ENCODE assay signal across 8 mouse cellular contexts in the genomic region with DNA sequence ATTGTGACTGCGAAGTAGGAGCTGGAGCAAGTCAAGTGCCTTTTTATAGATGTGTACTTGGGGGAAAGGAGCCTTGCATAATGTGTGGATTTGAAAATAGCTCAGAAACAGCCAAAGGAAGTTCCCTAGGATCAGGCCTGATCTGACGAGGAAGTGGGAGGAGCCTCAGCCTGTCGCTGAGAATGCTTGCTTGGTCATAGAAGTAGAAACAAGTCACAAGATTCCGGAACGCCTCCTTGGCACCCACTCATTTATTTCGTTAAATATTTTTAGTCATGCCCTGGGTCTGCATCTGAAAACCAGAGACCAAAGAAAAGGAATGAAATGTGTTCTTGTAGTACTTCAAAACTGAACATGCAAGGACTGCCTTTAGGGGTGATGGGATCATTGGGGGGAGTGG. TPM values are rescaled to one million over a fixed set of nuclear protein-coding genes. Genes with fewer than 3 reads are reported as not detected.
DNase-seq lines count a peak whose midpoint lies in the region; ATAC-seq lines count a peak whose summit lies in the region.

No protein-coding gene starts in this region.

- DNase-seq in urinary bladder, postnatal 25 days (ENCODE audit: low spot score), result peak; percentile 39
- DNase-seq in urinary bladder, postnatal 10 days (ENCODE audit: low spot score), result no peak
- peak; percentile 32 for DNase-seq in embryo, embryonic 10.5 days (ENCODE audit: low spot score)
- DNase-seq in heart, adult 11 months, result peak; percentile 99
- DNase-seq in thymus, postnatal 4 days, result peak; percentile 65

- H3K4me1 ChIP-seq in intestine, embryonic 16.5 days (ENCODE audit: control insufficient read depth, insufficient read depth, low read length), result peaks cover 41% of the 10 kb centered on the region
- peaks cover 64% of the 10 kb centered on the region for H3K4me1 ChIP-seq in liver, embryonic 12.5 days

- peak overlapping the region; percentile 59; the same call in 1 of the 2 replicates for H3K4me3 ChIP-seq in intestine, embryonic 16.5 days (ENCODE audit: low read length)
- peak overlapping the region; percentile 65 for H3K4me3 ChIP-seq in liver, embryonic 12.5 days

- whole genome bisulfite sequencing in intestine, embryonic 16.5 days, result 35% methylated on average over 6 of the region's 6 CpGs
- whole genome bisulfite sequencing in liver, embryonic 12.5 days (ENCODE audit: insufficient replicate concordance), result 11% methylated on average over 6 of the region's 6 CpGs

- no peak overlapping the region for H3K9ac ChIP-seq in intestine, embryonic 16.5 days (ENCODE audit: low read depth, low read length)
- H3K9ac ChIP-seq in liver, embryonic 12.5 days, result peak overlapping the region; percentile 84

- no peaks in the 10 kb centered on the region for H3K9me3 ChIP-seq in intestine, embryonic 16.5 days (ENCODE audit: control insufficient read depth, low read length)
- H3K9me3 ChIP-seq in liver, embryonic 12.5 days (replicated peaks), result no peaks in the 10 kb centered on the region

- H3K36me3 ChIP-seq in intestine, embryonic 16.5 days (ENCODE audit: control insufficient read depth, insufficient read depth, low read length), result peaks cover 13% of the 10 kb centered on the region
- peaks cover 41% of the 10 kb centered on the region for H3K36me3 ChIP-seq in liver, embryonic 12.5 days

- ATAC-seq in intestine, embryonic 16.5 days, result no peak
- ATAC-seq in liver, embryonic 12.5 days, result peak; percentile 33; the same call in 1 of the 2 replicates
- ATAC-seq in monocyte, adult 5-6 weeks (replicated peaks; ENCODE audit: insufficient number of reproducible peaks, low FRiP score, low TSS enrichment, poor library complexity, severe bottlenecking), result peak; percentile 36

- H3K27ac ChIP-seq in intestine, embryonic 16.5 days (ENCODE audit: low read length), result peak overlapping the region; percentile 97
- peak overlapping the region; percentile 98 for H3K27ac ChIP-seq in liver, embryonic 12.5 days

- peak overlapping the region; percentile 89 for H3K4me2 ChIP-seq in intestine, embryonic 16.5 days (ENCODE audit: low read depth, low read length)
- peak overlapping the region; percentile 93 for H3K4me2 ChIP-seq in liver, embryonic 12.5 days

- no peaks in the 10 kb centered on the region for H3K27me3 ChIP-seq in intestine, embryonic 16.5 days (replicated peaks; ENCODE audit: control insufficient read depth, insufficient read depth, low read length)
- no peaks in the 10 kb centered on the region for H3K27me3 ChIP-seq in liver, embryonic 12.5 days (replicated peaks)

RNA-seq across cellular contexts. Expression of gene Mnt, which starts 8.3 kb away (rescaled TPM):
- 3.1 and 4.0 TPM in 2 replicates for polyA plus RNA-seq in intestine, embryonic 16.5 days (2015; fragmentation: Nextera tagmentation; extraction: Ambion mirVana)
- polyA plus RNA-seq in liver, embryonic 12.5 days (2016; fragmentation: Nextera tagmentation; extraction: Ambion mirVana), result 1.9 and 2.0 TPM in 2 replicates
- total RNA-seq in monocyte, adult 5-6 weeks (2017), result 8.0 to 14.0 TPM (median 9.5 TPM) in 3 replicates

RNA-seq across cellular contexts. Expression of gene Sgsm2, which starts 57.9 kb away (rescaled TPM):
- 4.2 and 4.5 TPM in 2 replicates for polyA plus RNA-seq in intestine, embryonic 16.5 days (2015; fragmentation: Nextera tagmentation; extraction: Ambion mirVana)
- polyA plus RNA-seq in liver, embryonic 12.5 days (2016; fragmentation: Nextera tagmentation; extraction: Ambion mirVana), result 2.6 and 2.9 TPM in 2 replicates
- total RNA-seq in monocyte, adult 5-6 weeks (2017), result 1.4 to 10.7 TPM (median 3.1 TPM) in 3 replicates

RNA-seq across cellular contexts. Expression of gene Tsr1, which starts 58.9 kb away (rescaled TPM):
- 44.0 and 48.1 TPM in 2 replicates for polyA plus RNA-seq in intestine, embryonic 16.5 days (2015; fragmentation: Nextera tagmentation; extraction: Ambion mirVana)
- 45.5 and 47.1 TPM in 2 replicates for polyA plus RNA-seq in liver, embryonic 12.5 days (2016; fragmentation: Nextera tagmentation; extraction: Ambion mirVana)
- total RNA-seq in monocyte, adult 5-6 weeks (2017), result 26.3 to 41.9 TPM (median 28.8 TPM) in 3 replicates
